Mouse (Mus musculus) embryo, embryonic 11 days (tissue): ENCODE measurements at regions not wholly inside any gene's neighbourhood (a gene's known extent, or its start where the extent isn't known, plus 50 kb on each side); places are given as distances from the start of the nearest gene placed in this dataset.

Source experiments
- DNase-seq: peaks from one replicate; pipeline ENCODE4 v3.0.0-alpha.2; 2015

DNA sequence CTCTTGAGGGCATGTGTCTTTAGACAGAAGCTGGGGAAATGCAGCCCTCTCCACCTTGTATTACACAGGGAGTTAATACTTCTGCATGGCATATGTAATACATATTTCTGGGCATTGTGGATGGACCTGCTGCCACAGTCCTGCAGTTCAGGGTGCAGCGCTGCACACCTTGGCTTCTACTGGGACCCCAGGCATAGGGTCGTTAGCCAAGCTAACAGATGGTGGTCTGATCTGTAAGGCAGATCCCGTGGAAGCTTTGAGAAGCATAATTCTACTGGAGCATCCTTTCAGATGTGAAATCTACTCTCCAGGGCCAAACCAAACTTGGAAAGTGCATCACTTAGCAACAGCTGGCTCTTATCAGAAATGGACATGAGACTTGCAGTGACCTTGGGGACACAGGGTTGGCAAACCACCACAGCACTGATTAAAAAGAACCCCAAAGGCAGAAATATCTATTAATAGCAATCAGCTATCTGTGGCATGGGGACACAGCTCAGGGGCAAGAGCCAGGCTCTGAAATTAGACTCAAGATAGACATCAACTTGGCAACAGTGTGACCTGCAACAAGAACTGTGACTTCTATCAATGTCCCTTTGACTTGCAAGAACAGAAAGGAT, 155.0 kb downstream of the Drd1 start:
- DNase-seq: no peak

DNA sequence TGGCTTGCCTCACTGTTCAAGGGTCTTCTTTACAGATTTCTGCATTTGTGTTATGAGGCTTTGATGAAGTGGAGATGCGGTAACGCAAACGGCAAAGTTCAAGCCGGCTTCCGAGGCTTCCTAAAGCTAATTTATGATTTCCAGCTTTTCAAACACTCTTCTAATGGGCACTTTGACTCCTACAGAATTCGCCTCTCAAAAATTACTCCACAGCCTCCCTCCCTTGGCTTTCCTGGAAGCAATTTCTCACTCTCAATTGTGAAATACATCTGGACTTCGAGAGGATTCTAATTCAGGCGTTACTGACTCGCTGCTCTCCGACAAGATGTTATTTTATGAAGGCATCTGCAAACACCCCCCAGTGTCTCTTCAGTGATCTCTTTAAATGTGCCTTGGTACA, 157.2 kb downstream of the Drd1 start:
- DNase-seq: no peak

DNA sequence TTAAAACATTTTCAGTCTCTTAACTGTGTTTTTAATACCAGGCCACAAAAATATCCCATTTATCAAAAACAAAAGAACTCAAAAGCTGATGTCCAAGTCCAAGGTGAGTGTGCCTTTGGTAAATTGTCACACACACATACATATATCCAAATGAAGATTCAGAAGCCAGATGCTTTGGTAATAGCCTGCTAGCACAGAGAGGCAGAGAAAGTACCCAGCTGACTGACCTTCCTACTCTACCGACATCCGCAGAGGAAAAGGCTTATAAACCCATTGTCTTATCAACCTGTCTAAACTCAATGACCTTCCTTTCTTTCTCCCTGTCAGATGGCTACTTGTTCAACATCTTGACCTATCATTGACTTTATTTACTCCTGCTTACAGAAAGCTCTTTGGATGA, 158.3 kb downstream of the Drd1 start:
- no peak for DNase-seq

DNA sequence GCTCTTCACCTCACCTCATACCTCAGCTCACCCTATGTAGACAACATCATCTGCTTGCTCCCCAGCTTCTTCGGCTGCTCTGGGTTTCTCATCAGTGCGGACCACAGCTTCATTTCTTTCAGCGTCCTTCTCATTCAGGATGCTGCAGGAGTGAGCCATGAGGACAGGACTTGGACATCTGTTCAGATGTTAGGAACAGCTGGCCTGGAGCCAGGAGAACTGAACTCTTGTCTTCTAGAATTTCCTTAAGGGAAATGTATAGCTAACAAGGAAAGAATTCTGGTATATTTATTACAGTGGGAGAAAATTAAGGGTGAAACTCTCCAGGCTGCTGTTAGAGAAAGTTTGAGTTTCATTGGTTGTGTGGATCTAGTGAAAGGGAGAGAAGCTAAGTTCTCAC, 167.1 kb downstream of the Drd1 start:
- DNase-seq: no peak

DNA sequence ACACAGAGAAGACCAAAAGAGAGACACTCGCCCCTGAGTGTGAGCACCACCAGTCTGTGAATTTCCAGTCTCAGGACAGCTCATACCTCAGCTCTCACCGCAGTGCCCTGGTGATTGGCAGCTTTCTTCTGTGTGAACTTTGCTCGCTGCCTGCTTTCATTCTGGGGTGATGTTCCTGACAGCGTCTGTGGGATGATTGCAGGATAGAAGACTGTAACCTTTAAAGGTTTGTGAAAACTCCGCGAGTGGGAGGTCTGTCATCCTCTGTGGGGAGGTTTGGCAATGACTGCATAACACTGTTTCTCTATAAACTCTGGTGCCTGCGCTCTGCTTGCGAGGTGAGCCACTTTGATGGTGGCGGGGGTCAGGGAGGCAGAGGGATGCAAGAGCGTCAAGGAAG, 169.7 kb downstream of the Drd1 start:
- DNase-seq: no peak

DNA sequence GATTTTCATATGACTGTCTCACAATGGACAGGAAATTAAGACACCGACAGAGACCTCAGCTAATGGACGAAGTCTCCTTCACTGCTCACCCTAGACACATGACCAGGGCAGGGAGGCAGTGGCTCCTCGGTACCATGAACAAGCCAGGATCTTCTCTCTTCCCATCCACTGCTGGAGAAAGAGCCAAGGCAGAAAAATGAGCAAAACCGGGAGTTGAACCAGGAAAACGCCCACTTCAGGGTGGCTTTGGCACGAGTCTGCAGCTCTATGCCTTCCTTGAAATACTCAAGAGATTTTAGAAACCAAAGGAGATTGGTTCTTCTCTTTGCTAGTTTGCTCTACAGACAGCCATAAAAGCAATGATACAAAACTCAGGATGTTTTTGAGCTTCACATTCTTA, 172.3 kb downstream of the Drd1 start:
- DNase-seq: no peak

DNA sequence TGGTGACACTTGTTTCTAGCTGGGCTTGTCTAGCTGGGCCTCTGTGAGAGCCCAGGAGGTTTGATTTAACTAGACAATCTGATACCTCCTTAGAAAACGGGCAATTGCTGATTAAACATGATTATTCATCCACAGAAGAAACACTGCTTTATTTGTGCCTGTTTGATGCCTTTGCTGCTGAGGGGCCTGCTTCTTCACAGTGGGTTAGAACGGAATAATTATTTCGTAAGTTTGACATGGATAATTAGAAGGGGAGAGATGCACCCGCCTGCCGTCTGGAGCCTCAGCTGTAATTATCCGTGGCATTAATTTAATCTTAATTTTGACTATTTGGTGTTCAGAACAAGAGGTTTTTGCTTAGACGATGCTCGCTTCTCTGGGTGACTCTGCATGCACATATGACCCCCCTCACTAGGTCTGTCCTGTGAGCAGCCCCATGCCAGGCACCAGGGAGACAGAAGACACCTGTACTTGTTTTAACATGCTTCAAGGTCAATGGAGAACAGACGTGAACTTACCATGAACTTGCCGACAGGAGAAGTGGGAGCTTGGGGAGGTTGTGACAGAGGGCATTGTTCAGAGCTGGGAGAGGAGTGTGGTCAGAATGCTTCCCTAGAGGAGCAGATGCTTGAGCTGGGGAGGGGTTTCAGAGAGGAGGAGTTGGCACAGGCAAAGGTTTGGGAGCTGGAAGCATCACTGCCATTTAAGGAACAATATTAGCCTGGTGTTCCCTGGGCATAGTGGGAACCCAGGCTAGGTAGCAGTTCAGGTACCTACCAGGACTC, 174.8 kb downstream of the Drd1 start:
- DNase-seq: peak; percentile 28

DNA sequence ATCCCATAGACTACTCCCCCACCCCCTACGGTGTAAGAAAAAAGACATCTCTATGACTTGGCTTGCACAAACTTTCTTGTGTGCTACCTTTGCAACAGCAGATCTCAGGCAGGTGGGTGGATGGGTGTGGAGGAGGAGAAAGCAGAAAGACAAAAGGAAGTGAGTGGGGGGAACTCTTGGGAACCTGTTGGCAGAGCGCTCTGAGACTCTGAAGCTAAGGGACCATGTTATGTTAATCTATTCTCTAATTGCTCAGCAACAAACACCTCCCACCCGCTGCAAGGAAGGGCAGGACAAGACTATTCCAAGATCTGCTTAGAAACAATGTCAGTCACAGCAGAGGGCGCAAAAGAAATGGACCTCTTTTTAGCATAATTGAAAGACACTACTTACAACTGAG, 180.0 kb downstream of the Drd1 start:
- no peak for DNase-seq

DNA sequence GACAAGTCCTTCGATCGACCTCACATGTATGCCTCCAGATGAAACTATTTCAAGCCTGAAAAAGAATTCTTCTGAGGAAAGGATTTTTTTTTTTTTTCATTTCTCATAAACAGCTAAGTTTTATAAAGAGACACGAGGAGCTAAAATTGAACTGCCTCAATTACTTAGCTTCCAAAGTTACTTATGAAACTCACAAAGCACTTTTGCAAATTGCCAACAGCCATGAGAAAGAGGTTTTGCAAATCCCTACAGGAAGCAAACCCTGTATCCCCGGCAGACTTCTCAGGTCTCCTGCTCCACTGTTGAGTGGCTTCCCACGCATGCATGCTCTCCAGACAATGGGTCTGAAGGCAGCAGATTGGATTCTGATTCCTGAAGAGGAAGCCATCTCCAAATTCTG, 190.2 kb downstream of the Drd1 start:
- no peak for DNase-seq

DNA sequence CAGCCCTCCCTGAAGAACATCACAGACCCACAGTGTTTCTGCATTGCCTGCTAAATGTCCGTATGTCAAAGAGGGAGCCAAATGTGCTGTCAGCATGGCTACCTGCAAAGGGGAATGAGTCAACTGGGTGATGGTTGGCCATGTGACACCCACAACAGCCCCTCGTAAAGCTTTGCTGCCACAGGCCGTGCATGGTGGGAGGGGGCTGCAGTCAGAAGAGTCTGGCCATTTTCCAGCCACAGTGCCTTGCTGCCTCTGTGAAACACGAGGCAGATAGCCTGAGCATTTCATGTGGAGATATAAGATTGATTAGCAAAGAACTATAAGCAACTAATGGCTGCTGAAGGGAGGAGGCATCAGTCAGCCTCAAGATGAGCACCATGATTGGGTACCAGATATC, 193.2 kb downstream of the Drd1 start:
- no peak for DNase-seq

DNA sequence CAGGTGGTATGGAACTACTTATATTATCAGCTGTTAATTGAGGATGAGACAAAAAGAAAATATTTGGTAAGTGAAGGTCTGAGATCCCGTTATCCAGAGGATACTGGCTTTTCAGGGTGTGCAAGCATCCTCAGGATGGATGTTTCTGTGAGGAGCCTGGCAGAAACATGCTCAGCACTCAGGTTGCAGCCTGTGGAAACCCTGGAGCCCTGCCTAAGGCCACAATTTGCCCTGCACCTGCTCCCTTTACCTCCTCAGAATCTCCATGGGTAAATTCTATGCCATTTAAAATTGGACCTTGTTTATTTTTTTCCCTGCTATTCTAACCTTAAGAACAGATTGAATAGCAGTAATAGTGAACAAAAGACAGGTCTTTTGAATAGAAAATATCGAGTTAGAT, 201.3 kb downstream of the Drd1 start:
- no peak for DNase-seq

DNA sequence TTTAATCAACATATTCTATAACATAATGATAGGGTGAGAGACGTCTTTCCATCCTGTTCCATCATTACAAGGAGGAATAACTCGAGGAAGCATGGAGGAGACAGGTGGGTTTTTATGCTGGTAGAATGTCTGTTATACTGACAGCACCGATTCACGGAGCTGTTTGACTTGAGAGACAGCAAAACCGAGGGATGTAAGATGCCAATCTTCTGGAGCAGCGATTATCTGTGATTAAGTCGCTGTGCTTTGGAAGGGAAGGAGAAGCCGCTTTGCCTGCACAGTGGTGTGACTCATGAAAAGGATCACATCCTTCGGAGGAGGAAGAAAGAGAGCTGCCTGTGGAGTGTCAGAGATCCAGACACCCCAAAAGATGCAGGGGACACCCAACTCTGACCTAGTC, 205.4 kb downstream of the Drd1 start:
- no peak for DNase-seq

DNA sequence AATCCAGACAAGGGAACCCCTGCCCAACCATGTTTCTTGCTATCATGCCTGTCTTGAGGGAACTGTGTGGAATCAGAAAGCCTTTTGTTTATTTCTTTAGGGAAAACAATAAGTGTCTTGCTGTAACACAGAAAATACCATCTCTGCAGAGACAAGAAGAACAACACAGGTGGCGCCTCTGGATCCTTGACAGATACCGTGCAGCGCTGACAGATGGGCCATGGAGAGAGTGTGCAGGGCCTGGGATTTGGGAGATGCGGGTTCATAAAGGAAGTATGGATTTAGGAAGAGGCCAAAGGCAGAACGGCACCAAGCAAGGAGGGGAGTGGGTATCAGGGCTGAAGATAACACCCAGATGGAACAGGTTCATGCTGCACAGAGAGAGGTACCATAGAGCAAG, 209.3 kb downstream of the Drd1 start:
- DNase-seq: no peak

DNA sequence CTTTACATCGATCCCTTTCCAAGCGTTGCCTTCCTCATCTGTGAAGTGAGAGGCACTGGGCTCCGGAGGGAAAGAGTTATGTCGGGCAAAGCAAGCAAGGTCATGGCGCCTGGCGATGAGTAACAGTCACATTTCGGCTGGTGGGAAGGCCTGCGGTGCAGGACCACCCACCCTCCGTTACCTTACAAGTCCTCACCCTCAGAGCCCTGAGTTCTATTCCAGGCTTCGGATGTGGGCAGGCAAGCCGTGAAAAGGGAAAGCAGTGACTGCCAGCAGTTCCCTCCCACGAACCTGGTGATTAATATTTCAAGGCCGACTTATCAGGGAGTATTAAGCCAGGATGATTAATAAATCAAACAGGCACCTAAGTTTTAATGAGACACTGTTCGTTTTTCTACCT, 209.7 kb downstream of the Drd1 start:
- no peak for DNase-seq

DNA sequence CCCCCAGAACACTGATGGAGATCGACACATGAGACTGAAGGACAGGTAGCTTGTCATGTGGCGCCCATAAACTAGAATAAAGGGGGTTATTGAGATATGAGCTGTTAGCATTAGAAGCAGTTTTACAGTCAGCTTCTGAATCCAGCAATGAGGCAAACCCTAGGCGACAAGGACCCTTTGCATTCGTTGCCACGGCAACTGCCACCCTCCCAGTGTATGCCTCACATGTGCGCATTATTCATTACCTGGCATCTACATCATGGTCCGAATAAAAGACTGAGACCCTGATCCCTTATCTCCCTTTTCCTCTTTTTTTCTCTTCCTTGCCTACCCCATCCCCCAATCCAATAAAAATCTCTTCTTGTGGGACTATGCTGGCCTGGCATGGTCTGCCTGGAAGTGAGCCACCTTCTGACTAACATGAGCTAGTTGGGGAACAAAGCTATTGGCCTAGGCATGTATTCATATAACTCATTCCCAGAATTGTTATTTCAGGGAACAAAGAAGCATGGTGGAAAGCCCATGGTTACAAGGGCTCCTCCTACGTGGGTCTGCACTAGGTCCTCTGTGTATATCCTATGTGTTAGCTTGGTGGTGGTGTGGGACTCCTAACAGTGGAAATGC, 229.4 kb downstream of the Drd1 start:
- no peak for DNase-seq

DNA sequence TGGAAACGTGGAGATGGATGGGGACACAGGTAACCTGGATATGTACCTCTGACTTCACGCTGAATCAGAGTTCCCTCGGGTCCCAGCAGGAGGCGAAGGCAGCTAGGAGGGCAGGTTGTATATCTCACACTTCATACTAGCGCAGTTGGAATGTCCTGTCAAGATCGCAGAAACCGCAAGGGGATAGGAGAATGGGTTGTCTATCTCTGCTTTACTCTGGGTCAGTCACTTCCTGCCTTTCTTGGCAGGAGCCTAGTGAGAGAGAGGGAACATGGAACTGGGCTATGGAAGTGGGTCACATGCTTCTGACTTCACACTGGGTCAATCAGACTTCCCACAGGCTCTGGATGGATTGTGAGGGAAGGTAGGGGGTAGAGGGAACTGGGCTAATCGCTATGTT, 233.4 kb downstream of the Drd1 start:
- DNase-seq: no peak

DNA sequence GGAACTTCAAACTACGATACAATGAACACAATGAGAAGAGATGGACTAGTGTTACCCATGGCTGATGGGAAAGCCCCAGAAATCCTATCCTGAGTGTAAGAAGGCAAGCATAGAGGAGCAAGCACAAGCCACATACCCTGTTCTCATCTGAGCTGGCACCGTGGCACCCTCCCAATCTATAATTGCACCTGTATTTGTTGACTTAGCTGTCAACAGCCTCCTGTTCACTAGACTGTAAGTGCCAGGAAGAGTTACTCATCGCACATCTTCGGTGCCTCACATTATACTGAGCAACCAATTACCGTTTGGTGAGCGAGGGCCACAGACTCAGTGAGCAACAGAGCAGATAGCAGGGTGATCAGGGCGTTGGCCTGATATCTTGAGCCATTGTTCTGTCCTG, 239.9 kb downstream of the Drd1 start:
- no peak for DNase-seq

DNA sequence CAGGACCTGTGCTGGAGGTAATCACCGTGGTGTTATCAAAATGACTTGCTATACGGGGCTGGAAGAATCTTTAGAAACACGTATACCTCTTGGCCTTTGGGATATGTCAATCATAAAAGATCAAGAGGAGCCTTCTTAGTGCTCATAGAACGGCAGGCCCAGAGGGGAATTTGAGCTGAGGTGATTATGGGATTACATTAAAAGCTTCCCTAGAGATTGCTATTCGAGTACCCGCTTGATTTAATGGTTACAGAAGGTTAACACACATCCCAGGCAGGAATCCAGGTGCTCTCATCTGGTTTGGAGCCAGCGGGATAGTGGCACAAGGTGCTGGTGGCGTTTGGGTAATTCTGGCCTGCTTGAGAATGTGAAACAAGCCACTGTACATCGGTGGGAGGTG, 241.4 kb downstream of the Drd1 start:
- peak; percentile 13 for DNase-seq

DNA sequence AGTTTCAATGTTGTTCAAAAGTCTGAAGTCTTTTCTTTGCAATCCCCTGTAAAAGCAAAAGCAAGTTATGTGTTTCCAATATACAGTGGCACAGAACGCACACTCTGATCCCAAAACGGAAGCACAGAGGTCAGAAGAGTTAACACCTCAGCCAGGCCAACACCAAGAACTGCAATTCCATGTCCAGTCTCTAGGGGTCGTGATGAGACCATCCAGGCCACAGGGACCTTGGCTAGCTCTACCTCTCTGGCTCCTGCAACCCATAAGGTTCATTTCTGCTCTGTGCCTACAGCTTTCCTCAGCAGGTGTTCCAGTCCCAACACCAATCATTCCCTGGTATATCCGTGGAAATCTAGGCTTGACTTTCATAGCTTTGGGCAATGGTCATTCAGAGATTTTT, 243.6 kb downstream of the Drd1 start:
- peak; percentile 42 for DNase-seq

DNA sequence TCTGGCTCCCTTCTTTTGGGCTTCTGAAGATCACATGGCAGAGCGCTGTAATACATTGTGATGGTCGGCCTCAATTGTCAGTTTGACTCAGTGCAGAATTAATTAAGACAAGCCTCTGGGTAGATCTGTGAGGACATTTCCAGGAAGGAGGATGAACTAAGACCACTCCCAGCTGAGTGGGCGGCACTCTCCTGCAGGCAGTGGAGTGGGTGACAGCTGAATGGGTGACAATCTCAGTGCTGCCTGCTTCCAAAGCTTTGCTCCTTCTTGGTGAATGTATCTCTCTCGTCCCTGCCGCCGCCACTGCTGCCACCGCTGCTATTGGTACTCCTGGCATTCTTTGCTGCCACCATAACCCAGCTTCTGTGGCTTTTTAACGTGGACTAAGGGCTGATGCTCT, 244.4 kb downstream of the Drd1 start:
- DNase-seq: no peak

DNA sequence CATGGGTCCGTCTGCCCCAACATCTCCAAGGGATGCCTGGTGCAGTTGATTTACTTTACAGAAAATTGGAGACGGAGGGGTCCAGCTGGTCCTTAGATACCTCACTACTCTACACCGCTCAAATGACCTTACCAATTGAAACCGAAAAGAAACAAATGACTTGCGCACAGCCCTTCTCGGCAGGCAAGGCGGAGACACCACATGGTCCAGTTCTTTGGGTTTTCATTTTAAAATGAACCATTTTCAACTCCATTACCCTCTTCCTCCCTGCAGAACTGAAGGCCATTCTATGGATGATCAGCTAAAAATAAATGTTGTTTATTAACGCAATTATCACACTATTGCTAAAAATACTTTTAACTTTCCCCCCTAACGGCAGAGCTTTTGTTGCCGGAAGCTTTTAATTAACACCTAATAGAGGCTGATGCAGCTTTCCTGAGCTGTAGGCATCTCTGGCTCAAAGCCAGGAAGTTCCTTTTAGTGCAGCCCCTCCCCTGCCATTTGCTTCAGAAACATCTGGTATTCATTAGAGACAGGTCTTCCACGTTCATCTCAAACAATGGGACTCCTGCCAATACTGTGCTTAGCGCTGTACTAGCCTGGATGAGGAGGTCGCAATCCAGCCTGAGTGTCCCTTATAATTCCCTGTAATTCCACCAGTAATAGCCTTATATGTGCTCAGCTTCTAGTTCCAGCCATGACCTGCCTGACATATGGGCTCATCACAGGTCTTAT, 247.5 kb downstream of the Drd1 start:
- DNase-seq: peak; percentile 81

DNA sequence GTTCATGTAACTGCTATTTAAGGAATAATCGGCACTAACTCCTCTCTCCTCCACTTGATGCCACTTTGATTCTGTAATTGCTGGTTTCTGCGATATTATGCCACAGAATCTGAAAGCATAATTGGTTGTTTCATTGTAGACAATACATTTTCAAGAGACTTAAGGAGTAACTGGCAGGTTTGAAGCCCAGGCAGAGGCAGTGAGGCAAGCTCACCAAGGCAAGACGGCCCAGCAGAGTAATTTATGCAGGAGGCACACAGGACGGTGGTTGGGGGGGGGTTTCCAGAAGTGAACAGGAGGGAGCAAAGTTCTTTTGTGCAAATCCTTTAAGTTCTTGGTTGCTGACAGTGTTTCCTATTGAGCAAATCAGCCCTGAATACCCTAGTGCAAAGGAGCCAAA, 249.6 kb downstream of the Drd1 start:
- DNase-seq: no peak

DNA sequence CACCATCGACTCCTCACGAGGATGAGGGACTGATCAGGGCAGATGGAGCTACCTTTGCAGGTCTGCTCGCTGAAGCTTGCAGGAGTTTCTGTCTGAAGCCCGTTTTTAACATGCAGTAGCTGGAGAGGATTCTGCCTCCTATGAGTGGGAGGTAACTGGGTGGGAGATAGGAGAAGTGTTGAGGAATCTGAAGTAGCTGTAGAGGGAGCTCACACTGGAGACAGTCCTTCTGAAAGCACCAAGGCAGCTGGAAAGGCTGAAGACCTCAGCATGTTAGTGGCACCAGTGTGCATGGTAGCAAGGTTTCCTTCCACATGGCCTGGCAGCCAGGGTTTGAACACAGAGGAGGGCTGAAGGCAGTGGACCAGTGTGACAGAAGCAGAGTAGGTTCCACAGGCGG, 254.5 kb downstream of the Drd1 start:
- no peak for DNase-seq

DNA sequence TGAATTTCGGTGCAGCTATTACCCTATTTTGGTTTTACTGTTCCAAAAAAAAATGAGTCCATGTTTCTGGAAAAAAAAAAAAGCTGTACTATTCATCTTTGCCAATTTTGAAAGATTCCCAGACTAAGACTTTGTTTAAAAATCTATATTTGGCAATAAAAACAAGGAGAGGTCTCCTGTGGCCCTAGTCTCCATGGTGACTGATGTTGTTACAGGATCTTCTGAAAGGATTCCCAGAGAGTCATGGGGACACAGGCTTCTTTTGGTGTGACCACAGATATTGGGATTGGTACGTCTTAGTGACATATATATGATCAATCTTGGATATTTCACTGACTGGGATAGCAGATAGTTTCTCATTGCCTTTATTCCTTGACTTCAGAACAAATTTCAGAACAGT, 266.7 kb downstream of the Drd1 start:
- DNase-seq: no peak
